ENCODE assay signal across 8 mouse cellular contexts in the genomic region with DNA sequence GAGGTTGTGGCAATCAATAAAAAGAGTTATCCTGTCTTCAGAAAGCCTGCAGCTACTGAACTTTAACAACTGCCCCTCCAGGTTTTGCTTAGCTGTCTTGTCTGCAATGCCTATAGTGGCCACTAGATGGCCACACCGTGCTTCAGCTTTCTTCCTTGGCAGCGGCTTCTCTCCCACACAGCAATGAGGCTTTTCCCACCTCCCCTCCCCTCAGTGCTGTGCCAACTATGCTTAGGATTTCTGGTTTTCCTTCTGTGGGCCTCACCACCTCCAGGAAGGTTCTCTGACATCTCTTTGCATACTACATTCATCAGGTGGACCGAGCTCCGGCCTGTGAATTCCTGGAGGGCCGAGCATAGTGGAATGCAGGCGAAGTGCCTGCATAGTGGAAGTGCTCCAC. TPM values are rescaled to one million over a fixed set of nuclear protein-coding genes. Genes with fewer than 3 reads are reported as not detected.
A peak's percentile ranks its signal among the peaks of the same experiment; 100 is the strongest.
DNase-seq lines count a peak whose midpoint lies in the region; ATAC-seq lines count a peak whose summit lies in the region.

No protein-coding gene starts in this region.

- no peak overlapping the region for H3K9ac ChIP-seq in intestine, embryonic 14.5 days (ENCODE audit: low read length)
- no peak overlapping the region for H3K9ac ChIP-seq in intestine, embryonic 16.5 days (ENCODE audit: low read depth, low read length)
- no peak overlapping the region for H3K9ac ChIP-seq in forebrain, embryonic 15.5 days (replicated peaks)
- H3K9ac ChIP-seq in hindbrain, embryonic 14.5 days, result no peak overlapping the region

- H3K4me3 ChIP-seq in intestine, embryonic 14.5 days (ENCODE audit: low read depth, low read length), result no peak overlapping the region
- H3K4me3 ChIP-seq in intestine, embryonic 16.5 days (ENCODE audit: low read length), result no peak overlapping the region
- H3K4me3 ChIP-seq in forebrain, embryonic 15.5 days, result no peak overlapping the region
- H3K4me3 ChIP-seq in hindbrain, embryonic 14.5 days (replicated peaks; ENCODE audit: low read length), result no peak overlapping the region

- no peaks in the 10 kb centered on the region for H3K4me1 ChIP-seq in intestine, embryonic 14.5 days (replicated peaks; ENCODE audit: control insufficient read depth, insufficient read depth, low read length)
- H3K4me1 ChIP-seq in intestine, embryonic 16.5 days (ENCODE audit: control insufficient read depth, insufficient read depth, low read length), result 0 out of 2 replicates have a peak, but pooled peaks cover 4% of the 10 kb centered on the region
- peaks cover 3% of the 10 kb centered on the region; the same call in 1 of the 2 replicates for H3K4me1 ChIP-seq in forebrain, embryonic 15.5 days
- H3K4me1 ChIP-seq in hindbrain, embryonic 14.5 days (replicated peaks; ENCODE audit: control insufficient read depth, insufficient read depth, low read length), result peaks cover 4% of the 10 kb centered on the region

- no peaks in the 10 kb centered on the region for H3K9me3 ChIP-seq in intestine, embryonic 14.5 days (ENCODE audit: control insufficient read depth, low read length)
- no peaks in the 10 kb centered on the region for H3K9me3 ChIP-seq in intestine, embryonic 16.5 days (ENCODE audit: control insufficient read depth, low read length)
- no peaks in the 10 kb centered on the region for H3K9me3 ChIP-seq in forebrain, embryonic 15.5 days
- H3K9me3 ChIP-seq in hindbrain, embryonic 14.5 days (ENCODE audit: control insufficient read depth, low read length), result no peaks in the 10 kb centered on the region

- 29% methylated on average over 6 of the region's 6 CpGs for WGBS in intestine, embryonic 14.5 days
- 33% methylated on average over 6 of the region's 6 CpGs for WGBS in intestine, embryonic 16.5 days
- WGBS in forebrain, embryonic 15.5 days, result 35% methylated on average over 6 of the region's 6 CpGs
- 47% methylated on average over 6 of the region's 6 CpGs for WGBS in hindbrain, embryonic 14.5 days

- no peak for ATAC-seq in intestine, embryonic 14.5 days (replicated peaks; ENCODE audit: low FRiP score, low TSS enrichment, low read depth)
- ATAC-seq in intestine, embryonic 16.5 days, result no peak
- peak; percentile 65 for ATAC-seq in cerebellum, adult (ENCODE audit: insufficient number of reproducible peaks, low FRiP score, low TSS enrichment)
- peak; percentile 76 for ATAC-seq in forebrain, embryonic 15.5 days (replicated peaks)
- peak; percentile 75 for ATAC-seq in hindbrain, embryonic 14.5 days (ENCODE audit: low FRiP score)
- ATAC-seq in megakaryocyte, adult 5-6 weeks (ENCODE audit: poor library complexity, severe bottlenecking), result peak; percentile 90

- no peak overlapping the region for H3K4me2 ChIP-seq in intestine, embryonic 14.5 days (ENCODE audit: low read length)
- H3K4me2 ChIP-seq in intestine, embryonic 16.5 days (ENCODE audit: low read depth, low read length), result no peak overlapping the region
- H3K4me2 ChIP-seq in forebrain, embryonic 15.5 days (replicated peaks), result no peak overlapping the region
- H3K4me2 ChIP-seq in hindbrain, embryonic 14.5 days (replicated peaks), result no peak overlapping the region

- peaks cover 11% of the 10 kb centered on the region; the same call in 1 of the 2 replicates for H3K27me3 ChIP-seq in intestine, embryonic 14.5 days (replicated peaks; ENCODE audit: control insufficient read depth, insufficient read depth, low read length)
- no peaks in the 10 kb centered on the region; the same call in 1 of the 2 replicates for H3K27me3 ChIP-seq in intestine, embryonic 16.5 days (replicated peaks; ENCODE audit: control insufficient read depth, insufficient read depth, low read length)
- peaks cover 9% of the 10 kb centered on the region; the same call in 1 of the 2 replicates for H3K27me3 ChIP-seq in forebrain, embryonic 15.5 days
- H3K27me3 ChIP-seq in hindbrain, embryonic 14.5 days (ENCODE audit: control insufficient read depth, insufficient read depth, low read length), result peaks cover 19% of the 10 kb centered on the region

- peak; percentile 82 for DNase-seq in intestine, embryonic 14.5 days (ENCODE audit: low spot score)
- peak; percentile 88 for DNase-seq in hindbrain, embryonic 14.5 days (ENCODE audit: low spot score)
- DNase-seq in layer of hippocampus, postnatal 25 days (ENCODE audit: extremely low spot score in 1 of 2, low spot score in 1 of 2), result peak; percentile 53 to 76
- DNase-seq in right cerebral cortex, postnatal 36 days (ENCODE audit: low spot score in 2 of 2), result peak; percentile 59 to 63

- H3K27ac ChIP-seq in intestine, embryonic 14.5 days (ENCODE audit: low read depth), result no peak overlapping the region
- H3K27ac ChIP-seq in intestine, embryonic 16.5 days (ENCODE audit: low read length), result no peak overlapping the region
- H3K27ac ChIP-seq in forebrain, embryonic 15.5 days (replicated peaks), result no peak overlapping the region
- no peak overlapping the region for H3K27ac ChIP-seq in hindbrain, embryonic 14.5 days

- no peaks in the 10 kb centered on the region for H3K36me3 ChIP-seq in intestine, embryonic 14.5 days (ENCODE audit: control insufficient read depth, insufficient read depth, low read length)
- no peaks in the 10 kb centered on the region for H3K36me3 ChIP-seq in intestine, embryonic 16.5 days (ENCODE audit: control insufficient read depth, insufficient read depth, low read length)
- no peaks in the 10 kb centered on the region for H3K36me3 ChIP-seq in forebrain, embryonic 15.5 days
- no peaks in the 10 kb centered on the region for H3K36me3 ChIP-seq in hindbrain, embryonic 14.5 days (replicated peaks; ENCODE audit: control insufficient read depth, insufficient read depth)

RNA-seq across cellular contexts. Expression of gene Pdzk1ip1, which starts 13.2 kb away (rescaled TPM):
- 41.8 and 50.5 TPM in 2 replicates for polyA plus RNA-seq in intestine, embryonic 14.5 days (2014; fragmentation: Nextera tagmentation; extraction: Ambion mirVana)
- polyA plus RNA-seq in intestine, embryonic 16.5 days (2015; fragmentation: Nextera tagmentation; extraction: Ambion mirVana), result 256 and 335 TPM in 2 replicates
- polyA plus RNA-seq in forebrain, embryonic 15.5 days (2015; fragmentation: Nextera tagmentation; extraction: Ambion mirVana), result 0.60 and 1.2 TPM in 2 replicates
- 3.0 and 3.7 TPM in 2 replicates for polyA plus RNA-seq in hindbrain, embryonic 14.5 days (2014; fragmentation: Nextera tagmentation; extraction: Ambion mirVana)
- total RNA-seq in layer of hippocampus, postnatal 25 days (2021), result under 1 TPM in 1 of 2 experiments, not detected in 1; 0.71 TPM
- 1.5 and 2.8 TPM in 2 replicates for total RNA-seq in megakaryocyte, adult 5-6 weeks (2015)
- total RNA-seq in megakaryocyte, adult 5-6 weeks (2017), result 0.33 and 0.53 TPM in 2 replicates

RNA-seq across cellular contexts. Expression of gene Cyp4x1, which starts 32.4 kb away (rescaled TPM):
- polyA plus RNA-seq in intestine, embryonic 14.5 days (2014; fragmentation: Nextera tagmentation; extraction: Ambion mirVana), result 0.52 and 0.62 TPM in 2 replicates
- 0.20 and 0.31 TPM in 2 replicates for polyA plus RNA-seq in intestine, embryonic 16.5 days (2015; fragmentation: Nextera tagmentation; extraction: Ambion mirVana)
- polyA plus RNA-seq in forebrain, embryonic 15.5 days (2015; fragmentation: Nextera tagmentation; extraction: Ambion mirVana), result 3.3 and 3.4 TPM in 2 replicates
- polyA plus RNA-seq in hindbrain, embryonic 14.5 days (2014; fragmentation: Nextera tagmentation; extraction: Ambion mirVana), result 10.2 and 11.5 TPM in 2 replicates
- total RNA-seq in layer of hippocampus, postnatal 25 days (2021), result 1 to 10 TPM; 7.3 to 7.8 TPM
- not detected in 2 replicates for total RNA-seq in megakaryocyte, adult 5-6 weeks (2015)
- not detected in 2 replicates for total RNA-seq in megakaryocyte, adult 5-6 weeks (2017)

RNA-seq across cellular contexts. Expression of gene Tal1, which starts 45.5 kb away (rescaled TPM):
- 0.96 and 1.1 TPM in 2 replicates for polyA plus RNA-seq in intestine, embryonic 14.5 days (2014; fragmentation: Nextera tagmentation; extraction: Ambion mirVana)
- polyA plus RNA-seq in intestine, embryonic 16.5 days (2015; fragmentation: Nextera tagmentation; extraction: Ambion mirVana), result 0.38 and 0.70 TPM in 2 replicates
- 0.48 and 0.60 TPM in 2 replicates for polyA plus RNA-seq in forebrain, embryonic 15.5 days (2015; fragmentation: Nextera tagmentation; extraction: Ambion mirVana)
- 5.6 and 7.4 TPM in 2 replicates for polyA plus RNA-seq in hindbrain, embryonic 14.5 days (2014; fragmentation: Nextera tagmentation; extraction: Ambion mirVana)
- 1 to 10 TPM; 1.1 to 1.5 TPM for total RNA-seq in layer of hippocampus, postnatal 25 days (2021)
- 2.2 and 3.8 TPM in 2 replicates for total RNA-seq in megakaryocyte, adult 5-6 weeks (2015)
- 1.8 and 2.6 TPM in 2 replicates for total RNA-seq in megakaryocyte, adult 5-6 weeks (2017)

Comparison
In these comparisons a context has a peak if more than half of its experiments do, and no peak if none do; other contexts are left out.
1. ATAC-seq: peak in cerebellum, adult (single experiment), forebrain, embryonic 15.5 days (single experiment), hindbrain, embryonic 14.5 days (single experiment) and megakaryocyte, adult 5-6 weeks (single experiment); none in intestine, embryonic 14.5 days (single experiment) and intestine, embryonic 16.5 days (single experiment).
2. Peak in every context shown above with its lines, with median percentiles within 50 percentile points of each other: DNase-seq.